Mouse (Mus musculus): ENCODE measurements at regions not wholly inside any gene's neighbourhood (a gene's known extent, or its start where the extent isn't known, plus 50 kb on each side); places are given as distances from the start of the nearest gene placed in this dataset.

DNA sequence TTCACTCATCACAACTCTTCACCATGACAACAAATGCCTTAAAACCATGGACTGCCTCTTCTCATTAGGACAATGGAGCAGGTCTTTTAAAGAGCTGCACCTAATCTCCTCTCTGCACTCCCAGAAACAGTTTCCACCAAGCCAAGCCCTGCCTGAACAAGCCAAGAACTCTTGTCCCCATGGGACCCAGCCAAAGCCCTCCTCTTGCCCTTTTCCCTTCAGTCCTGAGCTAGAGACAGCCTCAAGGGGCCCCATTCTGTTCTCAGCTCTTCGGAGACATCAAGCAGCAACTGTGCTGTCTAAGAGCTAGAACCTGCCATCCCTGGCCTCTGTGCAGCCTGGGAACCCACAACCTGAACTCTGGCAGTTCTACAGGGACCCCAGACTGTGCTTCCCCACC, 345.0 kb upstream of the Irak1bp1 start:
- H3K27ac ChIP-seq = no peak overlapping the region
- no peaks in the 10 kb centered on the region for H3K27me3 ChIP-seq (ENCODE audit: control insufficient read depth, insufficient read depth, low read length)
- H3K4me1 ChIP-seq (ENCODE audit: control insufficient read depth, insufficient read depth, low read length) = no peaks in the 10 kb centered on the region; the same call in 1 of the 2 replicates
- intact Hi-C loops (cut with DNase I) = no loop called here
- H3K4me3 ChIP-seq = no peak overlapping the region
- WGBS = 44% methylated on average over 1 of the region's 1 CpGs
- DNase-seq = peak in 1 of 2 experiments; percentile 35
- H3K9ac ChIP-seq (ENCODE audit: low read depth, low read length) = no peak overlapping the region
- TF ChIP-seq EP300 (IDR thresholded peaks at IDR 0.05; ENCODE audit: insufficient read depth, low read depth, low read length) = no peak
- TF ChIP-seq CTCF (IDR thresholded peaks at IDR 0.05) = no peak
- TF ChIP-seq POLR2A (IDR thresholded peaks at IDR 0.05; ENCODE audit: insufficient read depth, low read depth, low read length) = no peak
- no peaks in the 10 kb centered on the region for H3K36me3 ChIP-seq (ENCODE audit: control insufficient read depth, insufficient read depth, low read length)
- no peaks in the 10 kb centered on the region for H3K79me2 ChIP-seq (replicated peaks; ENCODE audit: control insufficient read depth, insufficient read depth, low read length)

DNA sequence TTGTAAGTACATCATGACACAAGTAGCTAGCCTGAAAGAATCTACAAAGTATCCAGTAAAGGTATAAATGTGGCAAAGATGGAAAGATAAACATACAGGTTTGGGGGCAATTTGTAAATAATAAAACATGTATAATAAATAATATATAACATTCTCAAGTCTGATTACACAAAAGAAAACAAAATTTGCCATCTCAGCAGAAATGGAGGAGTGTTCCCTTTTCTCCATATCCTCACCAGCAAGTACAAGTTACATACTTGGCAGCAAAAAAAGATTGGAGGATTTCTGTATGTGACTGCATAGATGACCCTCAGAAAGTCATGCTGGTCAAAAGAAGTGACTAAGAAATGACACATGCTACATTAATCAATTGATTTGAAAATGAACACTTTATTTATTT, 335.9 kb upstream of the Irak1bp1 start:
- Histone ChIP-seq H3K27me3 (ENCODE audit: control insufficient read depth, insufficient read depth, low read length) (no peaks in the 10 kb centered on the region), H3K36me3 (ENCODE audit: control insufficient read depth, insufficient read depth, low read length) (no peaks in the 10 kb centered on the region), H3K79me2 (replicated peaks; ENCODE audit: control insufficient read depth, insufficient read depth, low read length) (no peaks in the 10 kb centered on the region), H3K4me3 (no peak overlapping the region), H3K27ac (no peak overlapping the region), H3K4me1 (ENCODE audit: control insufficient read depth, insufficient read depth, low read length) (no peaks in the 10 kb centered on the region), H3K9ac (ENCODE audit: low read depth, low read length) (no peak overlapping the region)
- no peak for DNase-seq
- intact Hi-C loops (cut with DNase I) = no loop called here
- no peak for TF ChIP-seq EP300 (IDR thresholded peaks at IDR 0.05; ENCODE audit: insufficient read depth, low read depth, low read length)
- no peak for TF ChIP-seq CTCF (IDR thresholded peaks at IDR 0.05)
- no peak for TF ChIP-seq POLR2A (IDR thresholded peaks at IDR 0.05; ENCODE audit: insufficient read depth, low read depth, low read length)

DNA sequence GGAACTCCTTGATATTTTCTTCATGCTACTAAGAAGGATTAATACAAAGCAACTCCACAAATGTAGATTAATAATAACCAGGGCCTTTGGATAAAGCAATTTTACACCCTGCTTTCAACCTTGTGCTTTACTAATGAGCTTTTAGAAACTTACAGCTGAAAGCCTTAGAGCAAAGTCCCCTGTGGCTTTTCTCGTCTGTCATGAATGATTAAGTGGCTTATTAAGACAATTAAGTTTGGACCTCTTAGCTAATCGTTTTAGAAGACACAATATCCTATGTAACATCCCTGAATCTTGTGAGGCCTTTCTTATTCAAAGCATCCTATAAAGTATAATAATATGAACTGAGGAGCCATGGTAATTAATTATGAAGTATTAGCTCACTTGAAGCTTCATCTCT, 319.3 kb upstream of the Irak1bp1 start:
- H3K27ac ChIP-seq = no peak overlapping the region
- no peaks in the 10 kb centered on the region for H3K36me3 ChIP-seq (ENCODE audit: control insufficient read depth, insufficient read depth, low read length)
- DNase-seq = no peak
- H3K9ac ChIP-seq (ENCODE audit: low read depth, low read length) = no peak overlapping the region
- no peaks in the 10 kb centered on the region for H3K27me3 ChIP-seq (ENCODE audit: control insufficient read depth, insufficient read depth, low read length)
- no peaks in the 10 kb centered on the region for H3K4me1 ChIP-seq (ENCODE audit: control insufficient read depth, insufficient read depth, low read length)
- 47% methylated on average over 2 of the region's 2 CpGs for WGBS
- no peaks in the 10 kb centered on the region for H3K79me2 ChIP-seq (replicated peaks; ENCODE audit: control insufficient read depth, insufficient read depth, low read length)
- H3K4me3 ChIP-seq = no peak overlapping the region
- TF ChIP-seq CTCF (IDR thresholded peaks at IDR 0.05) (no peak), EP300 (IDR thresholded peaks at IDR 0.05; ENCODE audit: insufficient read depth, low read depth, low read length) (no peak), POLR2A (IDR thresholded peaks at IDR 0.05; ENCODE audit: insufficient read depth, low read depth, low read length) (no peak)
- intact Hi-C loops (cut with DNase I) = loop anchor here (10.0 kb wide), 1 partner anchor 235 kb away; no protein-coding TSS in a partner anchor

DNA sequence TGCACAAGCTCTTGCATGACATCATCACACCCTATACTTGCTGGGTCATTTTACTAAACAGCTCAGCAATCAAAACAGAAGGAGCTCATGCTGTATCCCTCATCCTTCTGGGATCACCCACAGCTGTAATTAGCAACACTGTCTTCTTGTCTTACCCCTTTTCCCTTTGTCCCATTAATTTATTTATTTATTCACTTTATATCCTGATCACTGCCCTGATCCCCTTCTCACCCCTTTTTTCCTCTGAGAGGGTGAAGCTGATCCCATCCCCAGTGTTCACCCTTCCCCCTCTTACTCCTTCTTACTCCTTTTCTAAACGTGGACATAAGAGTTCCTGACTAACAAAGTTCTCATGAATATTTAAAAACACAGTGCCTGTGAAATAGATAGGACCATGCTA, 310.3 kb upstream of the Irak1bp1 start:
- intact Hi-C loops (cut with DNase I) = loop anchor here (10.0 kb wide), 1 partner anchor 226 kb away; no protein-coding TSS in a partner anchor
- no peak for DNase-seq
- TF ChIP-seq POLR2A (IDR thresholded peaks at IDR 0.05; ENCODE audit: insufficient read depth, low read depth, low read length) (no peak), EP300 (IDR thresholded peaks at IDR 0.05; ENCODE audit: insufficient read depth, low read depth, low read length) (no peak), CTCF (IDR thresholded peaks at IDR 0.05) (no peak)
- 8% methylated on average over 1 of the region's 1 CpGs for WGBS
- Histone ChIP-seq H3K9ac (ENCODE audit: low read depth, low read length) (no peak overlapping the region), H3K36me3 (ENCODE audit: control insufficient read depth, insufficient read depth, low read length) (no peaks in the 10 kb centered on the region), H3K4me3 (no peak overlapping the region), H3K27me3 (ENCODE audit: control insufficient read depth, insufficient read depth, low read length) (no peaks in the 10 kb centered on the region), H3K4me1 (ENCODE audit: control insufficient read depth, insufficient read depth, low read length) (no peaks in the 10 kb centered on the region), H3K79me2 (replicated peaks; ENCODE audit: control insufficient read depth, insufficient read depth, low read length) (no peaks in the 10 kb centered on the region), H3K27ac (no peak overlapping the region)

DNA sequence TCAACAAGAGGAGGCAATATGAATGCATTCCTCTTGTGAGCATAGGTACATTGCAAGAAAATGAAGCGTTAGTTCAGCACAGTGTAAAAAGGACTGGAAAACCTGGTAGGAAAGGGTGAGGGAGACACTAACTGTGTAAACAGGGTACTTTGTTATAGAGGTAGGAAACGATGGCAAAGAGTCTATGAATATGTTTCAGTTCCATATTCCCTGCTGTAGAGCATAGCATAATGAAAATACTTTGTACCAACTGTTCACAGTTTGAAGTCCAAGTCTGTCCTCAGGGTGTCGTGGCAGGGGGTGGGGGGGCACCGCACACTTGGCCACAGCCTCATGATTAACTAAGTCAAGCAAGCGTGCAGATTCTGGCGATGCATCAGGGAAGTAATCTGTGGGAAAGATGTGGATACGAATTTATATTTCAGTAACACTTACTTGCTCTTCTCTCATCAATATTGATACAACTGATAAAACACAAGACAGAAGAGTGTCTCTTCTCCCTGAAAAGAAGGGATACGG, 301.4 kb upstream of the Irak1bp1 start:
- H3K27me3 ChIP-seq (ENCODE audit: control insufficient read depth, insufficient read depth, low read length) = no peaks in the 10 kb centered on the region
- WGBS = 75% methylated on average over 8 of the region's 8 CpGs
- H3K27ac ChIP-seq = no peak overlapping the region
- H3K36me3 ChIP-seq (ENCODE audit: control insufficient read depth, insufficient read depth, low read length) = no peaks in the 10 kb centered on the region
- H3K4me1 ChIP-seq (ENCODE audit: control insufficient read depth, insufficient read depth, low read length) = no peaks in the 10 kb centered on the region
- no peak for DNase-seq
- H3K79me2 ChIP-seq (replicated peaks; ENCODE audit: control insufficient read depth, insufficient read depth, low read length) = no peaks in the 10 kb centered on the region
- H3K4me3 ChIP-seq = no peak overlapping the region
- no peak overlapping the region for H3K9ac ChIP-seq (ENCODE audit: low read depth, low read length)
- TF ChIP-seq CTCF (IDR thresholded peaks at IDR 0.05) (no peak), POLR2A (IDR thresholded peaks at IDR 0.05; ENCODE audit: insufficient read depth, low read depth, low read length) (no peak), EP300 (IDR thresholded peaks at IDR 0.05; ENCODE audit: insufficient read depth, low read depth, low read length) (no peak)
- intact Hi-C loops (cut with DNase I) = no loop called here

DNA sequence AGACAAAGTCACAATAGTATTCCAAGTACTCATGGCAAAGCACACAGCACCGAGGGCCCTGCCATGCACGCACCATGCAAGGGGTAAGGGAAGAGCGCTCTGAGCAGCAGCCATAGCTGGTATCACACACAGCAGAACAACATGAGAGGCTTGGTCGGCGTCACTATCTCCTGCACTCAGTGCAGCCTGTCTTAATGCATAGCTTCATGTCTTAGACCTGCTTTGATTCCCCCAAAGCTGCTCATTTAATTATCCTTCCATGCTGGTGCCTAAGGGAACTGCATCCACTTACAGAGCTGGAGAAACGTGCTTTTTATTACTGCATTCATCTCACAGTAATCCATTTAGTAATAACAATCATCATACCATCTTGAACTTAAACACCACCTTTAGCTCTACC, 276.6 kb upstream of the Irak1bp1 start:
- TF ChIP-seq POLR2A (IDR thresholded peaks at IDR 0.05; ENCODE audit: insufficient read depth, low read depth, low read length) (no peak), EP300 (IDR thresholded peaks at IDR 0.05; ENCODE audit: insufficient read depth, low read depth, low read length) (no peak), CTCF (IDR thresholded peaks at IDR 0.05) (no peak)
- no peaks in the 10 kb centered on the region for H3K79me2 ChIP-seq (replicated peaks; ENCODE audit: control insufficient read depth, insufficient read depth, low read length)
- no peaks in the 10 kb centered on the region for H3K4me1 ChIP-seq (ENCODE audit: control insufficient read depth, insufficient read depth, low read length)
- H3K9ac ChIP-seq (ENCODE audit: low read depth, low read length) = no peak overlapping the region
- H3K36me3 ChIP-seq (ENCODE audit: control insufficient read depth, insufficient read depth, low read length) = no peaks in the 10 kb centered on the region
- H3K4me3 ChIP-seq = no peak overlapping the region
- no peaks in the 10 kb centered on the region for H3K27me3 ChIP-seq (ENCODE audit: control insufficient read depth, insufficient read depth, low read length)
- intact Hi-C loops (cut with DNase I) = no loop called here
- DNase-seq = no peak
- WGBS = 80% methylated on average over 6 of the region's 6 CpGs
- H3K27ac ChIP-seq = no peak overlapping the region
